Mouse (Mus musculus) ovary, adult 18-20 months (tissue): Measurements from ENCODE around the gene Dact2.

ENCODE experiments used
- DNase-seq: peaks from one replicate; pipeline ENCODE4 v3.0.0; 2022; ENCODE audit warnings: low spot score, mixed read lengths

Gene Dact2

GRCm38 (mm10) chr17:14204061-14204460, at the start of gene Dact2:
TSS of gene Dact2 (minus strand) at chr17:14204304.
- no peak for DNase-seq

DNA sequence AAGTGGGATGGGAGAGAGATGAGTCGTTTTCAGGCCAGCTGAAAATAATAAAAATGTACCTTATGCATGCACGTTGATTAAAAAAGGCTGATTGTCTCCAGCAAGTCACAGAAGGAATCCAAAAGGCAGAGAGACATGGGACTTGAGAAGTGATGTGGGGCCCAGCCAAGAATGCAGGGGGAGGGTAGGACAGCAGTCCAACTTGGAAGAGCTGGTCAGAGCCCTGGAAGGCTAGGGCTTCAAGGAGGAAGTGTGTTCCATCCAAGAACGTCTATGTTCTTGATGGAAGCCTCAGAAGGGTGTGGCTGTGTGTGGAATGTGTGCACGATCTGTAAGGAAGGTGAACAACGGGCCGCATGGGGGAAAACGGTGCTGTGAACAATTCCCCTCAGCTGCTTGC, 48.4 kb upstream of the Dact2 start:
- no peak for DNase-seq

GRCm38 (mm10) chr17:14250401-14250800, 46.3 kb upstream of the Dact2 start:
- DNase-seq: no peak

GRCm38 (mm10) chr17:14249595-14249994, 45.5 kb upstream of the Dact2 start:
- DNase-seq: no peak

DNA sequence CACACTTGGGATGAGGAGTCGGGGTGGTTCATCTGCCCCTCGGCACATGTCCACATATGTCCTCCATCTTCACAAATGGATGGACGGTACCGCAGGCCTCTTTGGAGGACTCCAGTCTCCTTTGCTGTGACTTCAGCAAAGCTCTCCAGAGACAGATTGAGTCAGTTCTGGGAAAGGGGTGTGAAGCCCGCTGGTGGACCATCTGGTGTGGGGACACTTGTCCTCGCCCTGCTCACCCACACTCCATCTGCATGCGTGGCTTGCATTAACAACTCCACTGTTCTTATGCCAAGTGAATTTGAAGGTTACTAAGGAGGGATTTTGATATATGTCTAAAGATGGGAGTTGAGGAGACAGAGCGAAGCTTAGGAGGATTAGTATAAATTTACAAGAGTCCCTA, 43.8 kb upstream of the Dact2 start:
- no peak for DNase-seq

DNA sequence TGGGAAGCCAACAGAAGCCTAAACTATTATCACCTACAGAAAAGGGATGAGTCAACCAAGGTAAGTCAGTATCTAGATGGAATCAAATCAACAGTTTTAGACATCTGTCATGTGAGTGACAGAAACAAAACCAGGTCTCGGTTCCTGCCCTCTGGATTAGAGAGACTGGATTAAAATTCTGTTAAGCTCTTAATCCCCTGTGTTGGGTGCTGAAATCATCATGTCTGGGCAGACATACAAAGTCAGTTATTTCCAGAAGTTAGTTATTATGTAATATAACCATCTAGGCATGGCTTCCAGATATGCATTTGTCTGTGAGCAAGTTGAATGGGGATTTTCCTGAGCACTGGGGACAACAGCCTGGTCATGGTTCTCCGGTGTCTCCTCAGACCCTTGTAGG, 42.2 kb upstream of the Dact2 start:
- no peak for DNase-seq

DNA sequence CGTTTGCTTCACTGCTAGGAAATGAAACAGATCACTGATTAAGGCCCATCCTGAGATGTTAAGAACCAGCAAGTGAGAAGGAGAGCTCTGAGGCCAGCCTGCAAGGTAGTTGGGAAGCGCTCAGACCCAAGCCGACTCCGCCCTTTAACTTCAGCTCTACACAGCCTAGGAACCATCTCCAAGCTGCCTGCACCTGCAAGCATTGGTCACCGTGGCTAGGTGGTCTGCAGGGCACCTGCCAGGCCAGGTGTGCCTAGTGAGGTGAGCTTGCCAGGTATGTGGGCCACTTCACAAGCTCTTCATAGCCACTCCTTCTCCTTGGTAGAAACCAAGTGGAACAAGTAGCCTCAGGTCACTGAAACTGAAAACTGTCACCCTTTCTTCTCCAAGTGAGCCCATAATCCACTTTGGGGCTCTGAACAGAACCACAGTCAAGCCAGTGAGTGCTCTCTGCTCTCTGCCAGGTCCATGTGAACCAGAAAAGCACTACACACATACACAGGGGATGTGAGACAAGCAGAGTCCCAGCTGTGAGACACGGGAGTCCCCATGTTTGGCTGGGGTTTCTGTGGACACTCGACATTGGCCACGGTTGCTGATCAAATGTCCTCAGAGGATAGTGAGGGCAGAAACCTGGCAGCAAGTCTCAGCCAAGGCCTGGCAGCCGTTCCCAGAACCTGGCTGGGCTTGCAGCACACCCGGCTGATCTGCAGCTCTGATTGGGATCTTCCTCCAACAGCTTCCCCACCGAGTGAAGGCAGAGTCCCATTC, 40.3 kb upstream of the Dact2 start:
- no peak for DNase-seq

- DNase-seq: no peak
These were observed 38.5 kb upstream of the Dact2 start for GRCm38 (mm10) chr17:14242634-14243033.

DNA sequence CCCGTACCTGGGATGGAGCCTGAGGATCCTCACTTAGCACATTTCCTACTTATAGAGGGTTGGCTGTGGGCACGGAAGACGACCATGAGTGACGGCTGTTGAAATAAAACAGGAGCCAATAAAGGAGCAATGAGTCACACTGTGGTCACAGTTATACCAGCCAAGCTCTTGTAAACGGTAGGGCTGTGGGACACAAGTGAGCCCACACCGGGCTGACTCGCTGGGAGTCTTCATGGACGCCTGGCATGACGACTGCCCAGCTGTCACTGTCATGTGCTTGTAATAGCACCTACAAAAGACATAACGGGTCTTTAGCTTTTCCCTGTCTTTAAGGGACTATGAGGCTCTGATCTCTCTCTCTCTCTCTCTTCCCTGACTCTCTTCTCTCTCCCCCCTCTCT, 35.9 kb upstream of the Dact2 start:
- DNase-seq: no peak

DNA sequence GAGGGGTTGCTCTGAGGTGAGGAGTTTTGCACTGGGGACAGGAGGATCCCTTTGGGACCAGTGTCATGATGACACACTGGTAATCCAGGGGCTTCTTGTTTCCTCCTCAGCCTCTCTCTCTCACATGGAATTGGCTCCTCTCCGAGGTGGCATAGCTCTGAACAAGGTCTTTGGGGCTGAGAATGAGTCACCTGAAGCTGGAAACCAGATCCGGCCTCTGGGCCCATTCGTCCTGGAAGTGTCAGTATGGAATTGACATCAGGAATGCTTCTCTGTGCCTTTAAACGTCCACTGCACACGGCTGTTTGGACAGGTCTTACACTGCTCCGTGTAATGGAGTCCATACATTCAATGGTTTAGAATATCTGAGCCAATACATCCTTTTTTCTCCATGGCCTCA, 33.0 kb upstream of the Dact2 start:
- DNase-seq: no peak

DNA sequence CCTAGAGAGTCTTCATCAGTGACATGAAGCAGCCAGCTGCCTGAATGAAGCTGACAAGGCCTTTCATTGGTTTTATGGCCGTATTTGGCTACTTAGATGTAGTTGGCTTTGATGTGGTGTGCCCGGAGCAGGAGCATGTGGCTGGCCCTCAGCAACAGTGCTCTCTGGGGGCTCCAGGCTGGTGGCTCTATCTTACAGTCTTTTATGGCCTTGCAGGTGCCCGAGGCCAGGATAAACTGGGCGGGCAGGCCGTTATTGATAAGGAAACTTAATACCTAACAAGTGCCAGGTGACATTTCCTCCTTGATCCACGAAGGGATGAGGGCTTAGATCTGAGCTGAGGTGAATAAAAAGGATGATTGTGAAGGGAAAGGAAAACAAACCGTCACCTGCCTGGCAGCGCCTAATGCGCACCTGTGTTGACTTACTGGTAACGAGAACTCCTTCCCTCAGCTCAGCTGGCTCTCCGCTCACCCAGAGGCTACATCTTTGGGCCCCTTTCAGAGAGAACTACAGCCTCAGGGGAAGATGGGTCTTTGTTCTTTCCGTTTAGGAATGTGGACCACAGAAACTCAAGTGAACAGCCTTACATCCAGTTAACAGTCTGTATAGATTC, 30.8 kb upstream of the Dact2 start:
- DNase-seq: no peak

- no peak for DNase-seq
These were observed 29.6 kb upstream of the Dact2 start for GRCm38 (mm10) chr17:14233658-14234057.

DNA sequence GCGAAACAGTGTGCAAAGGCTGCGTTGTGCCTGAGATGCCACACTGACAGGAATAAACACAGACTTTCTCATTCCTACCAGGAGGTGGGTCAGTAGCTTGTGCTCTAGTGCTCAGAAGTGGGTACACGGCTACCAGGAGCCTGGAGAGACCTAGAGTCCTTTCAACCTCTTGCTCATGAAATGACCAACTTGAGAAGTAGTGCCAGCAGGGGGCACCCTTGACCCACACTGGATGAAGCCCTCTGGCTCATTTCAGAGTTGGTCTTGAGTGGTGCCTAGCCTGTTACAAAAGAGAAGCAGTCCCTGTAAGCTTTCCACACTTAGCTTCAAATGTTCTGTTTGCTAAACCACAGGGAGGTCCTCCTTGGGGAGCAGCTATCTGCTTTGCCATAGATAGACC, 28.5 kb upstream of the Dact2 start:
- DNase-seq: peak; percentile 54

DNA sequence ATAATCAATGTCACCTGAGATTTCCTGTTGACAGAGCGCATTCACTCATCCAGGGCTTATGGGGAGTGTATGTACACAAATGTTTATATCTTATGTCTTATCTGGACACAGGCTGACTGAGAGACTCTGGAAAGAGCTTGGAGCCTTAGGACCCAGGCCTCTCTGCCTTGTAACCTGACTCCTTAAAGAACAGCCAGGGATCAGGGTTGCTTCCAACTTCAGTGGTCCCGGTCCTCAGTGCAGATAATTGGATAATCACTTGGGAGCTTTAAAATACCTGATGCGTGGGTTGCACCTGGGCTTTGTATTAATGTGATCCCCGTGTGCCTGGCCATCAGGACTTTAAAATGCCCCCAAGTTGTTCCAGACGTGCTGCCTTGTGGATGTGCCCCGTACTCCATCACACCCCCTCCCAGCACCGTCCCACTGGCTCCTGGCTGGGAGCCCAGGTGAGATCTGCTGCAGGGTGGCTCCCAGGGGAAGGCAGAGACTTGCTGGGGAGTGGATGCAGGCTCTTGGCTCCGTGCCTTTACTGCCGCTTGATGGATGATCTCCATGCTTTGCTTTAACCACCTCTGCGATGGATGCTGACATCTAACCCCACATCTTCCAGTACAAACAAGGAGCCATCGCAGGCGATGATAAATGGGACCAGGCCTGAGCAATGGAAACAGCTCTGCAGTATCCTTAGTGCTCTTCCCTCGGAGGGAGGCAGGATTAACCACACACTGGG, 26.8 kb upstream of the Dact2 start:
- DNase-seq: no peak

GRCm38 (mm10) chr17:14228381-14228780, 24.3 kb upstream of the Dact2 start:
- DNase-seq: no peak

DNA sequence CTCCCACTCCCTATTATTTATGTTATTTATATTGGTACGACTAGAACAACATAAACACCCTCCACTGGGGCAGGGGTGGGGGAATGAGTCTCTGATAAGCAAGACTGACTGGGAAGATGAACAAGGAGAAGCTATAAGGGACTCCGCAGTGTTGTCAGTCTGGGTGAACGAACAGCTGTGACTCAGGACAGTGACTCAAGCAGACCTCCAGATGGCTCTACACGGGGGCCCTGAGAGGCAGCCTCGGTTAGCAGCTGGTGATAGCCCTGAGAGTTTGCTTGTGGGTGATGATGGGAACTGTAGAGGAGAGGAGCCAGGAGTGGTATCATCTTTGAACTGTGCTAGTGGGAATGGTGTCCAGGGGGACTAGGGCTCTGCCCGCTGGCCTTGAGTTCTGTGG, 23.5 kb upstream of the Dact2 start:
- no peak for DNase-seq

DNA sequence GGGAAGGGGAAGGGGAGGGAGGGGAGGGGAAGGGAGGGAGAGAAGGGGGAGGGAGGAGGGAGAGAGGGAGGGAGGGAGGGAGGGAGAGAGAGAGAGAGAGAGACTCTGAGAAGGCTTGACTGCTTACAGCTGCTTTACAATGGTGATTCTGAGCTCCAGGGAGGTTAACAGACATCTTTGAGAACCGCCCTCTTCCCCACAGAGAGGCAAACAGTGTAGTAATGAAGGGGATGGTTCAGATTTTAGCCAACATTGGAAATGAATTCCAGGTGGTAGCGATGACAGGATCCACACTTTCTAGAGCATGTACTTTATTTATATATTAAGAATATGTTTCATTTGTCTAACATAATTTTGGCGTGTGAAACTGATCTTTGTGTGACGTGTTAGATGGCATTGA, 22.7 kb upstream of the Dact2 start:
- DNase-seq: no peak

- DNase-seq: no peak
These were observed 22.0 kb upstream of the Dact2 start for GRCm38 (mm10) chr17:14225982-14226652.

- DNase-seq: no peak
These were observed 17.9 kb upstream of the Dact2 start for GRCm38 (mm10) chr17:14221893-14222615.

- no peak for DNase-seq
These were observed 16.6 kb upstream of the Dact2 start for GRCm38 (mm10) chr17:14220606-14221202.

DNA sequence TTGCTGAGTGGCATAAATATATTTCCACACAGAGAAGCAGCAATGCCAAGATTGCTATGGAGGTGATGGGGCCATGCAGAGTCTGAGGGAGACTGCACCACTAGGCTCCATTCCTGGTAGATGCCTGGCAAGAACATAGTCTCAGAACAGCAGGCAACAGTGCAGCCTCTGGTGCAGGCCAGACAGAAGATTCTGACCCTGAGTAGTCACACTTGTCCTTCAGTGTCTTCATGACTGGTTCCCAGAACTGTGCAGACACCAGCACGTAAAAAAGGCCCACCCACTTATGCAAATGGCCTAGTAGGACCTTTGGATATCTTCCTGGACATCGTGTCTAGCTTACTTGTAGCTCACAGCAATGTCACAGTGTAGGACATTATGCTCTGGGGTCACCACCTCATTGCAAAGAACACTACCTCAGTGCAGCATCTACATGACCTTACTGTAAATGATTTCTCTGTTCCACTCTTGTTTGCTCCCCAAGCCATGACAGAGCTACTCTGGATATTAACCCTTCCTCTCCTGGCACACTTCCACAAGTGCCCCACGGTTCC, 9.9 kb upstream of the Dact2 start:
- no peak for DNase-seq
